Mouse (Mus musculus) CH12.LX (cell line): ENCODE measurements at regions not wholly inside any gene's neighbourhood (a gene's known extent, or its start where the extent isn't known, plus 50 kb on each side); places are given as distances from the start of the nearest gene placed in this dataset.

Experiments used
- DNase-seq: peaks from one replicate; pipeline ENCODE4 v3.0.0-alpha.2; 2013; ENCODE audit errors: extremely low read depth
- H3K27ac ChIP-seq: 2 replicates; pipeline ENCODE4 v1.5.1; 2012; ENCODE audit warnings: low read depth, mild to moderate bottlenecking, control low read depth, moderate library complexity; ENCODE audit not compliant: insufficient read depth
- H3K27me3 ChIP-seq: replicated peaks from 2 replicates; pipeline ENCODE3; 2012; ENCODE audit warnings: inconsistent platforms
- H3K36me3 ChIP-seq, 2 experiments: replicated peaks in 1 of 2; 2 replicates each; pipeline versions ENCODE3 to v1.6.1; 2012; ENCODE audit warnings: inconsistent platforms in 1 of 2, low read length in 1 of 2, mild to moderate bottlenecking in 1 of 2, mixed read lengths in 1 of 2, moderate library complexity in 1 of 2; ENCODE audit not compliant: control insufficient read depth in 1 of 2, insufficient read depth in 1 of 2
- H3K4me1 ChIP-seq, 2 experiments: 2 replicates each; pipeline ENCODE4 v1.6.1; 2012; ENCODE audit warnings: inconsistent platforms in 1 of 2, moderate library complexity in 1 of 2; ENCODE audit not compliant: insufficient read depth in 2 of 2, control insufficient read depth in 1 of 2
- H3K4me2 ChIP-seq: 2 replicates; pipeline ENCODE4 v1.6.1; 2012; ENCODE audit warnings: low read depth, mild to moderate bottlenecking, control low read depth; ENCODE audit not compliant: poor library complexity, insufficient read depth, severe bottlenecking
- H3K4me3 ChIP-seq, 3 experiments: fragments of 150-350 bp in 1 of 3; sonication (generic) in 1 of 3; replicated peaks in 1 of 3; 2 replicates each; pipeline versions ENCODE3 to v1.5.1; 2011 to 2012; ENCODE audit warnings: low read depth in 2 of 3, low read length in 2 of 3, mild to moderate bottlenecking in 2 of 3, moderate library complexity in 2 of 3, control low read depth in 1 of 3, improper control_type of control experiment in 1 of 3, inconsistent platforms in 1 of 3, mixed read lengths in 1 of 3; ENCODE audit not compliant: poor library complexity in 1 of 3
- H3K79me2 ChIP-seq: replicated peaks from 2 replicates; pipeline ENCODE4 v1.6.1; 2012; ENCODE audit warnings: mild to moderate bottlenecking, moderate library complexity; ENCODE audit not compliant: control insufficient read depth, poor library complexity, insufficient read depth, severe bottlenecking; ENCODE audit errors: extremely low read depth
- H3K9ac ChIP-seq: 2 replicates; pipeline ENCODE4 v1.6.1; 2012; ENCODE audit warnings: low read depth, mild to moderate bottlenecking, control low read depth, moderate library complexity; ENCODE audit not compliant: insufficient read depth
- H3K9me3 ChIP-seq: replicated peaks from 2 replicates; pipeline ENCODE3; 2012; ENCODE audit warnings: low read length, inconsistent platforms, mixed read lengths
- BHLHE40 ChIP-seq: IDR thresholded peaks from 2 replicates; pipeline ENCODE4 v1.6.1; 2011; ENCODE audit warnings: mild to moderate bottlenecking, low read depth, low read length, improper control_type of control experiment
- CTCF ChIP-seq, 2 experiments: IDR thresholded peaks in 1 of 2; conservative IDR thresholded peaks in 1 of 2; 2 replicates each; pipeline ENCODE4 v1.5.1; 2011 to 2012; ENCODE audit warnings: low read depth in 2 of 2, low read length in 2 of 2, improper control_type of control experiment in 1 of 2, inconsistent platforms in 1 of 2, mild to moderate bottlenecking in 1 of 2, moderate library complexity in 1 of 2
- ELF1 ChIP-seq: IDR thresholded peaks from 2 replicates; pipeline ENCODE4 v1.6.1; 2014; ENCODE audit warnings: low read depth, mild to moderate bottlenecking, inconsistent platforms, low read length, improper control_type of control experiment
- EP300 ChIP-seq: IDR thresholded peaks from 2 replicates; pipeline ENCODE4 v1.6.1; 2011; ENCODE audit warnings: low read length, improper control_type of control experiment
- GABPA ChIP-seq: IDR thresholded peaks from 2 replicates; pipeline ENCODE4 v1.6.1; 2012; ENCODE audit warnings: low read depth, low read length, improper control_type of control experiment, inconsistent platforms; ENCODE audit not compliant: insufficient replicate concordance
- HCFC1 ChIP-seq: IDR thresholded peaks from 2 replicates; pipeline ENCODE4 v1.6.1; 2012; ENCODE audit warnings: low read depth, mild to moderate bottlenecking, inconsistent platforms, low read length, improper control_type of control experiment
- MAFK ChIP-seq: IDR thresholded peaks from 2 replicates; pipeline ENCODE4 v1.6.1; 2011; ENCODE audit warnings: low read length, improper control_type of control experiment; ENCODE audit not compliant: insufficient replicate concordance
- MAZ ChIP-seq: IDR thresholded peaks from 2 replicates; pipeline ENCODE4 v1.6.1; 2012; ENCODE audit warnings: low read depth, mild to moderate bottlenecking, inconsistent platforms, low read length, improper control_type of control experiment, moderate library complexity
- MEF2A ChIP-seq: IDR thresholded peaks from 2 replicates; pipeline ENCODE4 v1.6.1; 2014; ENCODE audit warnings: low read depth, mild to moderate bottlenecking, inconsistent platforms, low read length, improper control_type of control experiment, borderline replicate concordance
- NELFE ChIP-seq: IDR thresholded peaks from 2 replicates; pipeline ENCODE4 v1.6.1; 2011; ENCODE audit warnings: low read depth, low read length, improper control_type of control experiment
- POLR2A ChIP-seq: IDR thresholded peaks from 2 replicates; pipeline ENCODE4 v1.6.1; 2011; ENCODE audit warnings: low read depth, mild to moderate bottlenecking, improper control_type of control experiment, low read length
- TBP ChIP-seq: conservative IDR thresholded peaks from 2 replicates; pipeline ENCODE4 v1.6.1; 2011; ENCODE audit warnings: low read depth, low read length, improper control_type of control experiment
- USF1 ChIP-seq: IDR thresholded peaks from 2 replicates; pipeline ENCODE4 v1.6.1; 2014; ENCODE audit warnings: low read depth, mild to moderate bottlenecking, inconsistent platforms, low read length, improper control_type of control experiment
- USF2 ChIP-seq: conservative IDR thresholded peaks from 2 replicates; pipeline ENCODE4 v1.6.1; 2011; ENCODE audit warnings: low read depth, low read length, improper control_type of control experiment
- ZC3H11A ChIP-seq: IDR thresholded peaks from 2 replicates; pipeline ENCODE4 v1.6.1; 2012; ENCODE audit warnings: low read depth, mild to moderate bottlenecking, inconsistent platforms, low read length, improper control_type of control experiment
- ZKSCAN1 ChIP-seq: IDR thresholded peaks from 2 replicates; pipeline ENCODE4 v1.6.1; 2012; ENCODE audit warnings: low read depth, inconsistent platforms, low read length, improper control_type of control experiment, borderline replicate concordance
- dilution Hi-C: fragments of 300-500 bp; cut with MboI; formaldehyde crosslinking; loops from 2 replicates; pipeline ENCODE4 v1.14.3; 2020; ENCODE audit warnings: low sequenced_read_pairs; ENCODE audit not compliant: extremely low pct_unique_long_range_greater_than_20kb, extremely low pct_ligation_motif_present
- in situ Hi-C: fragments of 300-500 bp; cut with MboI; formaldehyde crosslinking; loops from 3 replicates; pipeline ENCODE4 v1.14.3; 2019; ENCODE audit warnings: low sequenced_read_pairs, low pct_ligation_motif_present, low pct_unique_long_range_greater_than_20kb, mixed read lengths

DNA sequence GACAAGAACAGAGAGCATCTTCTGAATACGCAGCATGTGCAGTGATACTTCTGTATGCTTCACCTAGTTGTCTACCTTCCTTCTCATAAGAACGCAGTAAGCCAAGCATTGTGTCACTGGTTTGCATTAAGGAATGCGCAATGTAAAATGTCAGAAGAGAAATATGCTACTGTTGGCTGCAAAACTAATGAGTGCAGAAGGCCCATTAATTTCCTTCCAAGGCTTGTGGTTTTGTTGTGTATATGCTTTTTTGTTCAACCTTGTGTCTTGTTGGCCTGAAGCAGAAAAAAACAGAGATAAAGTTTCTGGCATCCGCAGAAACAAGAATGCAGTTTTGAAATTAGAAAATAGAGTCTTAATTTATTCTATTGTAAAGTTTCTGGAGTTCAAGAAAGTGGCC lies 261.5 kb downstream of the Gpr37 start:
- Histone ChIP-seq H3K27me3 (no peaks in the 10 kb centered on the region), H3K4me1 (peaks cover 0 to 3% of the 10 kb centered on the region in 2 experiments; a peak in 1 of 4 replicates), H3K9me3 (no peaks in the 10 kb centered on the region), H3K9ac (no peak overlapping the region), H3K27ac (no peak overlapping the region), H3K4me2 (no peak overlapping the region), H3K4me3 (no peak overlapping the region), H3K36me3 (no peaks in the 10 kb centered on the region), H3K79me2 (no peaks in the 10 kb centered on the region)
- dilution Hi-C loops: no loop called here
- in situ Hi-C loops: no loop called here
- DNase-seq: no peak
- TF ChIP-seq HCFC1 (no peak), MAZ (no peak)

GRCm38 (mm10) chr6:25418820-25419219 lies 271.7 kb downstream of the Gpr37 start:
- Histone ChIP-seq H3K4me2 (no peak overlapping the region), H3K36me3 (no peaks in the 10 kb centered on the region), H3K27me3 (no peaks in the 10 kb centered on the region), H3K4me1 (no peaks in the 10 kb centered on the region), H3K4me3 (no peak overlapping the region), H3K79me2 (no peaks in the 10 kb centered on the region), H3K9me3 (no peaks in the 10 kb centered on the region), H3K27ac (no peak overlapping the region), H3K9ac (no peak overlapping the region)
- in situ Hi-C loops: no loop called here
- TF ChIP-seq MAFK: no peak
- no peak for TF ChIP-seq BHLHE40
- TF ChIP-seq ZKSCAN1: no peak
- TF ChIP-seq EP300: no peak
- TF ChIP-seq ELF1: no peak
- TF ChIP-seq NELFE: no peak
- no peak for TF ChIP-seq ZC3H11A
- no peak for TF ChIP-seq POLR2A
- TF ChIP-seq USF2: no peak
- TF ChIP-seq MEF2A: no peak
- no peak for TF ChIP-seq GABPA
- no peak for TF ChIP-seq TBP
- no peak for DNase-seq
- dilution Hi-C loops: no loop called here

DNA sequence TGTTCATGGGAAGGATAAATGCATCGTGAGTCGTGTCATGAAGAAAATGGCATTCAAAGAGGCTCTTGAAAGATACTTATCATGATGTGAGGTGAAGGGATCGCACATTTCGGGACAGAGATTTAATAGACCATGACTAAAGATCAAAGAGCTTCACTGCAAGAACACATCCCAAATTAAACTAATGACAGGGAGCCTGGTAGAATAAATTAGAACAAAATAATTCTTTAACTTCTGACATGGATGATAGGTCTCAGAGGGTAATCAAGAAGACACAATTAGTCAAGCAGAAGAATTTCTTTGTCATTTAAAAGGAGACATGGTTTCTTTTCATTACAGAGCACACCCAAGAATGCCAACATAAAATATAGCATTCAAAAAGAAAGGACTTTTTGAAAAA lies 300.7 kb downstream of the Gpr37 start:
- no peak overlapping the region for H3K27ac ChIP-seq
- H3K4me2 ChIP-seq: no peak overlapping the region
- H3K36me3 ChIP-seq: no peaks in the 10 kb centered on the region
- TF ChIP-seq BHLHE40 (no peak), CTCF (conservative IDR thresholded peaks at IDR 0.05 in 1 of 2, IDR thresholded peaks at IDR 0.05 in 1 of 2; ENCODE audit: low read depth in 2 of 2, low read length in 2 of 2) (no peak), USF1 (no peak)
- TF ChIP-seq, all 38 proteins: peak for 0
- no peak overlapping the region for H3K4me3 ChIP-seq
- no peaks in the 10 kb centered on the region for H3K27me3 ChIP-seq
- H3K4me1 ChIP-seq: no peaks in the 10 kb centered on the region
- DNase-seq: no peak
- dilution Hi-C loops: no loop called here
- H3K9ac ChIP-seq: no peak overlapping the region
- H3K79me2 ChIP-seq: no peaks in the 10 kb centered on the region
- no peaks in the 10 kb centered on the region for H3K9me3 ChIP-seq
- in situ Hi-C loops: no loop called here
